Mouse (Mus musculus): Measurements from ENCODE around the gene Krt78. TPM values are rescaled to one million over a fixed set of nuclear protein-coding genes. Genes with fewer than 3 reads are reported as not detected.

Krt78 gene
- polyA plus RNA-seq, 1 experiment from 2014 or later = not detected

DNA sequence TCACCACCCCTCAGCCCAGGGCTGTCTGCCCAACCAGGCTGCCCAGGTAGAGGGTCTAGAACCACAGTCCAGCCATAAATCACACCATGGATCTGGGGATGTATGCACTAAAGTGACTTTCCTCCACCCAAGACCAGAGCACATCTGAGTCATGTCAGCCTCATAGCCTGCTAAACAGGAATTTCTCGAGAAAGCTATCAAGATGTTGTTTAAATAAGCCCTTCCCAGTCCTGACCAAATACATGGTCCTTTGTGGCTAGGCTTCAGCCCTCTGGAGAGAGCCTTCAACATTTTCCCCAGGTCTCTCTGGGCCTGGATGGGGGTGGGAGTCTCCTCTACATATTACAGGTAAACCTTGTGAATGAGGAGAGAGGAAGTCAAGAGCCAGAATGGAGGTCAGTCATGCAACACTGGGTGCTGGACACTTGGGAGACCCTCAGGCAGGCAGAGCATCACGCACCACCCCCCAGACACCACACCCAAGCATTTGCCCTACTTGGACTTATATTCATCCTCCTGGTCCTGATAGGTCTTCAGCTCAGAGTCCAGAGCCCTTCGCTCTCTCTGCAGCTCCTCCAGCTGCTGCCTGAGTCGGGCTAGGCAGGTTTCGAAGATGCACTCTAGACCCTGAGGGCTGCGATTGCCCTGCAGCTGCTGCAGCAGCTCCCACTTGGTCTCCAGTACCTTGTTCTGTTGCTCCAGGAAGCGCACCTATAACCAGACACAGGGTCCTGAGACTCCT, 1.2 kb downstream of the Krt78 start:
- Histone ChIP-seq H3K36me3 (no peaks in the 10 kb centered on the region), H3K4me1 (no peaks in the 10 kb centered on the region), H3K27me3 (ENCODE audit: low read depth, poor library complexity, severe bottlenecking) (no peaks in the 10 kb centered on the region), H3K9me3 (replicated peaks) (no peaks in the 10 kb centered on the region), H3K27ac (replicated peaks) (no peak overlapping the region), H3K4me3 (no peak overlapping the region)
- WGBS = 90% methylated on average over 7 of the region's 7 CpGs
- DNase-seq (ENCODE audit: low spot score) = no peak

GRCm38 (mm10) chr15:101945430-101945829, 8.7 kb downstream of the Krt78 start:
- Histone ChIP-seq H3K36me3 (no peaks in the 10 kb centered on the region), H3K27ac (replicated peaks) (no peak overlapping the region), H3K9me3 (replicated peaks) (no peaks in the 10 kb centered on the region), H3K4me1 (no peaks in the 10 kb centered on the region), H3K27me3 (ENCODE audit: low read depth, poor library complexity, severe bottlenecking) (no peaks in the 10 kb centered on the region), H3K4me3 (no peak overlapping the region)
- WGBS = 85% methylated on average over 1 of the region's 1 CpGs
- DNase-seq (ENCODE audit: low spot score) = no peak

DNA sequence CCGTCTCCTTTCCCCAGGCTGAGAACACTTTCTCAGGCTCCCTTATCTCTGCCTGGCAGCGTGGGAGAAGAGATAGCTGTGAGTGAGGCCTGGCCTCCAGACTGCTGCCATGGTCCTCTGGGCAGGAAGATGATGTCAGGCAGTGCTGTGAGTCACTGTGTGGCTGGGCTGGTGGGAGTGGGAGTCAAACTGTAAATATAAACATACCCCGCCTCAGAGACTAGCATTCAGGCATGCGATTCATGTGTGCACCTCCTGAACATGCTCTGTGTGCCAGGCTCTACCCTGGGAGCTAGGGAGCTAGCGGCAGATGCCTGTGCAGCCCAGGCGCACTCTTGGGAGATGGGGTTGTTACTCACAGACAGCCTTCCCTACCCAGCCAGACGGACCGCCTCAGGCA, 12.1 kb downstream of the Krt78 start:
- no peak overlapping the region for H3K27ac ChIP-seq (replicated peaks)
- no peaks in the 10 kb centered on the region for H3K27me3 ChIP-seq (ENCODE audit: low read depth, poor library complexity, severe bottlenecking)
- no peak for DNase-seq (ENCODE audit: low spot score)
- H3K36me3 ChIP-seq = no peaks in the 10 kb centered on the region
- H3K4me3 ChIP-seq = no peak overlapping the region
- 81% methylated on average over 8 of the region's 8 CpGs for WGBS
- no peaks in the 10 kb centered on the region for H3K4me1 ChIP-seq
- no peaks in the 10 kb centered on the region for H3K9me3 ChIP-seq (replicated peaks)

GRCm38 (mm10) chr15:101940274-101940829, 13.7 kb downstream of the Krt78 start, which contains the start of gene Krt79:
Krt79 (minus strand) TSS chr15:101940324.
- no peaks in the 10 kb centered on the region for H3K27me3 ChIP-seq (ENCODE audit: low read depth, poor library complexity, severe bottlenecking)
- no peaks in the 10 kb centered on the region for H3K4me1 ChIP-seq
- H3K27ac ChIP-seq (replicated peaks) = peak within 1 kb of the TSS; percentile 38; the same call in 1 of the 2 replicates
- no peaks in the 10 kb centered on the region for H3K9me3 ChIP-seq (replicated peaks)
- no peak within 1 kb of the TSS for H3K4me3 ChIP-seq
- DNase-seq (ENCODE audit: low spot score) = no peak
- H3K36me3 ChIP-seq = no peaks in the 10 kb centered on the region
- WGBS = 69% methylated on average over 6 of the region's 6 CpGs

GRCm38 (mm10) chr15:101938600-101939308, 15.3 kb downstream of the Krt78 start:
- H3K27me3 ChIP-seq (ENCODE audit: low read depth, poor library complexity, severe bottlenecking) = no peaks in the 10 kb centered on the region
- 91% methylated on average over 9 of the region's 9 CpGs for WGBS
- H3K4me3 ChIP-seq = no peak overlapping the region
- no peak for DNase-seq (ENCODE audit: low spot score)
- H3K36me3 ChIP-seq = no peaks in the 10 kb centered on the region
- H3K4me1 ChIP-seq = no peaks in the 10 kb centered on the region
- H3K27ac ChIP-seq (replicated peaks) = no peak overlapping the region
- H3K9me3 ChIP-seq (replicated peaks) = no peaks in the 10 kb centered on the region

DNA sequence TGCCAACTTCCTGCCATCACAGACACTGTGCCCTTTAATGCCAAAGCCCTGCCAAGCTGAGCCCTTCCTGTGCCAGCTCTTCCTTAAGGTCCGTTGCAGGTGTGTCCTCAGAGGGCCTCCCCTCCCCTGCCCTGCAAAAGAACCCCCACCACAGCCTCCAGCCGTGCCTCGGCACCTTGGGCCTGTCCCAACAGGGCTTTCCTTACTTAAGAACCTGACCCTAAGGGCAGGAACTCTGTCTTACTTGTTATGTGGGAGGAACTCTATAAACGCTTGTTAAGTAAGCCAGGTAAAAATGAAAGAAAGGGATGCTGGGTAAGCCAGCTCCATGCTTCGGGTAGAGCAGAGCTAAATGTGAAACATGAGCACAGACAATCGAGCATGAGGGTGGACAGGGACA, 21.1 kb downstream of the Krt78 start:
- WGBS = 81% methylated on average over 6 of the region's 6 CpGs

DNA sequence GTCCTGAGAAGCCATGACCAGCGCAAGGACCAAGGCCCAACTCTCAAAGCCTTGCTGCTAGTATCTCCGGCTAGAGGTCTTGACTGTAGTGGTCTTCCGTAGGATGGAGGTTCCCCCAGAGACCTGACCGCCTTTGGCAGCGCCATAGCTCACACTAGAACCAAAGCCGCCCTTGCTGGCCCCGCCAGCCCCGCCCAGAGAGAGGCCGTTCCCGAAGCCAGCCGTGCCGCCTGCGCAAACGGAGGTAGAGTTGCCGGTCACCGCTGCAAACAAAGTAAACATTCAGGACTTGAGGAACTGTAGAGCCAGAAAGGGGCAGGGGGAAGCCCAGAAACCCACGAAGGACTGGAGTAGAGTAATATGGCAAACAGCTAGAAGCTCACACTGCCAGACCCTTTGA, 24.4 kb downstream of the Krt78 start:
- peaks cover 19% of the 10 kb centered on the region for H3K4me1 ChIP-seq
- H3K27ac ChIP-seq (replicated peaks) = peak overlapping the region; percentile 64
- H3K9me3 ChIP-seq (replicated peaks) = no peaks in the 10 kb centered on the region
- peak; percentile 31 for DNase-seq (ENCODE audit: low spot score)
- peak overlapping the region; percentile 46 for H3K4me3 ChIP-seq
- 4% methylated on average over 17 of the region's 17 CpGs for WGBS
- H3K36me3 ChIP-seq = no peaks in the 10 kb centered on the region
- peaks cover 40% of the 10 kb centered on the region for H3K27me3 ChIP-seq (ENCODE audit: low read depth, poor library complexity, severe bottlenecking)

More for the DNA sequence above, 21.1 kb downstream of the Krt78 start:
- peaks cover 19% of the 10 kb centered on the region for H3K4me1 ChIP-seq
- peaks cover 40% of the 10 kb centered on the region for H3K27me3 ChIP-seq (ENCODE audit: low read depth, poor library complexity, severe bottlenecking)
- DNase-seq (ENCODE audit: low spot score) = no peak
- no peak overlapping the region for H3K4me3 ChIP-seq
- no peak overlapping the region for H3K27ac ChIP-seq (replicated peaks)
- H3K9me3 ChIP-seq (replicated peaks) = no peaks in the 10 kb centered on the region
- H3K36me3 ChIP-seq = no peaks in the 10 kb centered on the region

DNA sequence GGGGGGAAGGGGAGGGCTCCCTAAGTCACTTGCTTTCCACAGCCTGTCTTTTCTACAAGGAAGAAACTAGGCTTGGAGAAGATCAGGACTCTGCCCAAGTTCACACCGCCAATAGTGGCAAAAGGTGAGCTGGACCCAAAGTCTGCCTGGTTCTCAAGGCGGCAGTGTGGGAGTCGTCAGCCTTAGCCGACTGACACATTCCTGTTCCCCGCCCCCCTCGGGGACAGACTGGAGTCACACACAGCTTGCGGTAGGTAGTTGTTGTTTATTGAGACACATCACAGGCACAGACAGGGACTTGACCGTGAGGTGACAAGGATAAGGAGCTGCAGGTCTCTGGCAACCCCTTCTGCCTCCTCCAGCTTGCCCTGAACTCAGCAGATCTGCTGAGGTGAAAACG, 25.0 kb downstream of the Krt78 start:
- H3K36me3 ChIP-seq = no peaks in the 10 kb centered on the region
- WGBS = 26% methylated on average over 9 of the region's 9 CpGs
- H3K4me3 ChIP-seq = peak overlapping the region; percentile 46
- H3K4me1 ChIP-seq = peaks cover 19% of the 10 kb centered on the region
- peaks cover 40% of the 10 kb centered on the region for H3K27me3 ChIP-seq (ENCODE audit: low read depth, poor library complexity, severe bottlenecking)
- no peak for DNase-seq (ENCODE audit: low spot score)
- H3K9me3 ChIP-seq (replicated peaks) = no peaks in the 10 kb centered on the region
- no peak overlapping the region for H3K27ac ChIP-seq (replicated peaks)

GRCm38 (mm10) chr15:101927340-101928080, 26.6 kb downstream of the Krt78 start:
- DNase-seq (ENCODE audit: low spot score) = no peak
- 65% methylated on average over 12 of the region's 12 CpGs for WGBS
- peaks cover 40% of the 10 kb centered on the region for H3K27me3 ChIP-seq (ENCODE audit: low read depth, poor library complexity, severe bottlenecking)
- no peak overlapping the region for H3K4me3 ChIP-seq
- peaks cover 19% of the 10 kb centered on the region for H3K4me1 ChIP-seq
- no peak overlapping the region for H3K27ac ChIP-seq (replicated peaks)
- no peaks in the 10 kb centered on the region for H3K36me3 ChIP-seq
- no peaks in the 10 kb centered on the region for H3K9me3 ChIP-seq (replicated peaks)

- DNase-seq (ENCODE audit: low spot score) = no peak
- Histone ChIP-seq H3K36me3 (no peaks in the 10 kb centered on the region), H3K4me1 (peaks cover 12% of the 10 kb centered on the region), H3K4me3 (no peak overlapping the region), H3K27me3 (ENCODE audit: low read depth, poor library complexity, severe bottlenecking) (peaks cover 18% of the 10 kb centered on the region), H3K9me3 (replicated peaks) (no peaks in the 10 kb centered on the region), H3K27ac (replicated peaks) (no peak overlapping the region)
- WGBS = 89% methylated on average over 1 of the region's 1 CpGs
These were observed 29.0 kb downstream of the Krt78 start for GRCm38 (mm10) chr15:101925041-101925440.

- peaks cover 8% of the 10 kb centered on the region for H3K4me1 ChIP-seq
- H3K27ac ChIP-seq (replicated peaks) = no peak within 1 kb of the TSS
- no peaks in the 10 kb centered on the region for H3K36me3 ChIP-seq
- 85% methylated on average over 11 of the region's 11 CpGs for WGBS
- H3K4me3 ChIP-seq = no peak within 1 kb of the TSS
- H3K9me3 ChIP-seq (replicated peaks) = no peaks in the 10 kb centered on the region
- no peak for DNase-seq (ENCODE audit: low spot score)
- peaks cover 14% of the 10 kb centered on the region for H3K27me3 ChIP-seq (ENCODE audit: low read depth, poor library complexity, severe bottlenecking)
These were observed 29.5 kb downstream of the Krt78 start, which contains the start of gene Krt4 for GRCm38 (mm10) chr15:101924635-101925034. Krt4 (minus strand) TSS chr15:101924735.

DNA sequence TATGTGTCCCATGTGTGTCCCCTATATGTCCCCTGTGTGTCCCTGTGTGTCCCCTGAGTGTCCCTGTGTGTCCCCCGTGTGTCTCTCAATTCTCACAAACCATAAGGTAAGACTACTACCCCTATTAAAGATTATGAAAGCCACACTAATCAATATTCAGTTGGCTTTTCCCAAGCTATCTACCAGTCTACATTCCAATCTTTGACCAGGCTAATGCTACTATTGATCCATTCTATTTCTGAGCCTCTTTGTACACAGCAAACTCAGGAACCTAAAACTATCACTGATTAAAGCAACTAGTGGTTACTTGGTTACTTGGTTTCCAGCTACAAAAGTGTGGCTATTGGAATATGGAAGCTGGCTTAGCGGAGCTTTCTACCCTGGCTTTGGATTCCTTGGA, 31.8 kb downstream of the Krt78 start:
- H3K4me1 ChIP-seq = peaks cover 1% of the 10 kb centered on the region
- no peaks in the 10 kb centered on the region for H3K9me3 ChIP-seq (replicated peaks)
- WGBS = 87% methylated on average over 2 of the region's 2 CpGs
- H3K36me3 ChIP-seq = no peaks in the 10 kb centered on the region
- no peaks in the 10 kb centered on the region for H3K27me3 ChIP-seq (ENCODE audit: low read depth, poor library complexity, severe bottlenecking)
- H3K4me3 ChIP-seq = no peak overlapping the region
- H3K27ac ChIP-seq (replicated peaks) = no peak overlapping the region
- no peak for DNase-seq (ENCODE audit: low spot score)
